Mouse (Mus musculus): Measurements from ENCODE around the gene E130114P18Rik. TPM values are rescaled to one million over a fixed set of nuclear protein-coding genes. Genes with fewer than 3 reads are reported as not detected.

The E130114P18Rik gene
- polyA plus RNA-seq, 1 experiment from 2014 or later, result 11.6 TPM

DNA sequence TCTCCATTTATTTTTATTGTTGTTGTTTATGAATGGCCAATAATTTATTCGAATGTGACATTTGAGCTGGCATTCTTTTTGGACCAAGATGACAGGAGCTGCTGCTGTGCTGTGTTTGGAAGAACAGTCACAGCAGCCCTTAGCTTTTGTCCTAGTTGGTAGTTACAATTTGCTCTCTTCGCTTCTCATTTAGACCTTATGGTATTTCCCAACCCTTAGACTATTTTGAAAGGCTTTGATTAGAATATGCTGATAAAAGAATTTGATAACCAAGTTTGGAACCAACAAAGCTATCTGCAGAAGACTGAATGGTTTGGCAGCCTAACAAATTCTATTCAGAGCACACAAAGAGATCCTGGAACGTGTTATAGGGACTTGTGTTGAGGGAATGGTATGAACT, 40.6 kb upstream of the E130114P18Rik start:
- no peaks in the 10 kb centered on the region for H3K9me3 ChIP-seq (replicated peaks; ENCODE audit: control insufficient read depth, low read length, poor library complexity, severe bottlenecking)
- no peak for ATAC-seq
- H3K4me2 ChIP-seq (ENCODE audit: low read length), result no peak overlapping the region
- H3K9ac ChIP-seq (ENCODE audit: low read depth, low read length), result no peak overlapping the region
- no peaks in the 10 kb centered on the region; the same call in 1 of the 2 replicates for H3K4me1 ChIP-seq (ENCODE audit: control insufficient read depth, insufficient read depth, low read length)
- H3K27me3 ChIP-seq (ENCODE audit: control insufficient read depth, insufficient read depth, low read depth, low read length), result no peaks in the 10 kb centered on the region
- 77% methylated on average over 3 of the region's 3 CpGs for WGBS
- H3K4me3 ChIP-seq (ENCODE audit: low read depth, low read length), result no peak overlapping the region
- H3K36me3 ChIP-seq (ENCODE audit: control insufficient read depth, insufficient read depth, low read length), result no peaks in the 10 kb centered on the region
- no peak overlapping the region for H3K27ac ChIP-seq (ENCODE audit: low read length)

DNA sequence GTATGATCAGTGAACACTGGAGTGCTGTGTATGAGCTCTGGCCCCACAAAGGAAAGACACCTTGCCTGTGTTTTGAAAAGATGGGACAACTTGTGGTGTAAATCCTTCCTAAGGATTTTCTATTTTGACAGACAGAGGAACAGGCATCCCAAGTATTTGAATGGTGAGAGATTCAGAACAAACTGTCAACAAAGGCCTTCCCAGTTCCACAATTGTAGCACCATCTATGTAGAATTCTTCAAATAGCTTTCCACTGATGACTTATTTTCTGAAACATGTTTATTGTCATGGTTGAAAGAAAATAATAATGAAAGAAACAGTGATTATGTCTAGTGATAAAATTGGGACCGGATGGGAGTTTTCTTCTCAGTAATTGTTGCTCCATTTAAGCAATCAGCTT, 39.9 kb upstream of the E130114P18Rik start:
- Histone ChIP-seq H3K4me2 (ENCODE audit: low read length) (no peak overlapping the region), H3K4me1 (ENCODE audit: control insufficient read depth, insufficient read depth, low read length) (no peaks in the 10 kb centered on the region), H3K9me3 (replicated peaks; ENCODE audit: control insufficient read depth, low read length, poor library complexity, severe bottlenecking) (no peaks in the 10 kb centered on the region), H3K4me3 (ENCODE audit: low read depth, low read length) (no peak overlapping the region), H3K9ac (ENCODE audit: low read depth, low read length) (no peak overlapping the region), H3K27me3 (ENCODE audit: control insufficient read depth, insufficient read depth, low read depth, low read length) (no peaks in the 10 kb centered on the region), H3K36me3 (ENCODE audit: control insufficient read depth, insufficient read depth, low read length) (no peaks in the 10 kb centered on the region), H3K27ac (ENCODE audit: low read length) (no peak overlapping the region)
- no peak for ATAC-seq
- 96% methylated on average over 1 of the region's 1 CpGs for WGBS

DNA sequence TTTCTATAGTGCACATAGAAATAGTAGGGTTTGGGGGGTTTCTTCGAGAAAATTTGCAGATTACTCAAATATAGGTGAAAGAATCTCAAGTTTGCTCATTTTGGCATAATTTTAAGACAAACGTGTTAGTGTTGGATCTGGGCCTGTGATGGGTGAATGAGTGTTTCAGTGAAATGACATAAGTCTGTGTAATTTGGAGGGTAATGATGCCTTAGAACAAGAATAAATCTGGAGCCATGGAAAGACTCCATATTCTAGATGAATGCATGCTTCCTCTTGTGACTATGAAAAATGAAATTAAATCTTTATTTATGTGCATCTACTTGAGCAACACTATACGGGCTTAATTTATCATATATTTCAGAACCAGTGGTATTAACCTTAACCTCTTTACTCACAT, 38.9 kb upstream of the E130114P18Rik start:
- no peaks in the 10 kb centered on the region for H3K9me3 ChIP-seq (replicated peaks; ENCODE audit: control insufficient read depth, low read length, poor library complexity, severe bottlenecking)
- 87% methylated on average over 3 of the region's 3 CpGs for WGBS
- no peak for ATAC-seq
- H3K9ac ChIP-seq (ENCODE audit: low read depth, low read length), result no peak overlapping the region
- no peak overlapping the region for H3K4me2 ChIP-seq (ENCODE audit: low read length)
- H3K4me3 ChIP-seq (ENCODE audit: low read depth, low read length), result no peak overlapping the region
- H3K4me1 ChIP-seq (ENCODE audit: control insufficient read depth, insufficient read depth, low read length), result no peaks in the 10 kb centered on the region
- H3K27ac ChIP-seq (ENCODE audit: low read length), result no peak overlapping the region
- H3K36me3 ChIP-seq (ENCODE audit: control insufficient read depth, insufficient read depth, low read length), result no peaks in the 10 kb centered on the region
- no peaks in the 10 kb centered on the region for H3K27me3 ChIP-seq (ENCODE audit: control insufficient read depth, insufficient read depth, low read depth, low read length)

DNA sequence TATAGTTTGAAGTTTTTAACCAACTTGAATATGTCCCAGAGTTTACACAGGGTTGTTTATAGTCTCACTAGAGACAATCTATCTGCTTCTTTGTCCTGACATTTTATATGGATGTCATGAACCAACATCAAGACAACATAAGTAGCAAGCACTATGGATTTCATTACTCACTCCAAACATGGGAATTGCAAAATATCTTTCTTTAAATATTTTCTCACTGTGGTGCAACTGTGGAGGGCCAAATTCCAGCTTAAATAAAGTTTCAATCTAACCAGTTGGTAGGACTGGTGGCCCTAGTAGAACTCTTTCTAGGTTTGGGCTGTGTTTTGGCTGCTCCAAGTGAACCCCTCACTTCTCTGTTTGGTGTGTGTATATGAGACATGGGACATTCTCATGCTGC, 38.1 kb upstream of the E130114P18Rik start:
- H3K9me3 ChIP-seq (replicated peaks; ENCODE audit: control insufficient read depth, low read length, poor library complexity, severe bottlenecking), result no peaks in the 10 kb centered on the region
- H3K4me1 ChIP-seq (ENCODE audit: control insufficient read depth, insufficient read depth, low read length), result no peaks in the 10 kb centered on the region
- ATAC-seq, result no peak
- H3K27ac ChIP-seq (ENCODE audit: low read length), result no peak overlapping the region
- no peak overlapping the region for H3K4me2 ChIP-seq (ENCODE audit: low read length)
- no peaks in the 10 kb centered on the region for H3K36me3 ChIP-seq (ENCODE audit: control insufficient read depth, insufficient read depth, low read length)
- H3K27me3 ChIP-seq (ENCODE audit: control insufficient read depth, insufficient read depth, low read depth, low read length), result no peaks in the 10 kb centered on the region
- H3K9ac ChIP-seq (ENCODE audit: low read depth, low read length), result no peak overlapping the region
- H3K4me3 ChIP-seq (ENCODE audit: low read depth, low read length), result no peak overlapping the region

DNA sequence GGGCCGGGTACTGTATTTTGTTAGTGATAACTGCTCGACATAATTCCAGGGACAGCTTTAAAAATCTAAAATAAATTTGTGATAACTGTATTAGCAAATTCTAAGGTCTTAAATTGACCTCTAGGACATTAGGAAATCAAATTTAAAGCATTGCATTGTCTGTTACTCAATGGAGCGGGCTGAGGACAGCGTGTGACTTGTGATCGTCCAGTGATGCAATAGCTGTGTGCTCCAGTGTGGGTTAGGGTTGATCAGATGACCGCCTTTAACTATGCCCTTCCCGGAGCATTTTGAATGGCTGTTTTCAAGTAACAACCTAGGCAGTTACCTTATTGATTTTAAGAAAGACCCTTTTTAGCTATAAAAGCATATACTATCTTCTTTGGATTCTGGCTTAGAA, 36.6 kb upstream of the E130114P18Rik start:
- Histone ChIP-seq H3K4me3 (ENCODE audit: low read depth, low read length) (no peak overlapping the region), H3K36me3 (ENCODE audit: control insufficient read depth, insufficient read depth, low read length) (no peaks in the 10 kb centered on the region), H3K27ac (ENCODE audit: low read length) (no peak overlapping the region), H3K4me2 (ENCODE audit: low read length) (no peak overlapping the region), H3K9me3 (replicated peaks; ENCODE audit: control insufficient read depth, low read length, poor library complexity, severe bottlenecking) (no peaks in the 10 kb centered on the region), H3K27me3 (ENCODE audit: control insufficient read depth, insufficient read depth, low read depth, low read length) (no peaks in the 10 kb centered on the region), H3K9ac (ENCODE audit: low read depth, low read length) (no peak overlapping the region), H3K4me1 (ENCODE audit: control insufficient read depth, insufficient read depth, low read length) (no peaks in the 10 kb centered on the region)
- 91% methylated on average over 7 of the region's 7 CpGs for WGBS
- no peak for ATAC-seq

DNA sequence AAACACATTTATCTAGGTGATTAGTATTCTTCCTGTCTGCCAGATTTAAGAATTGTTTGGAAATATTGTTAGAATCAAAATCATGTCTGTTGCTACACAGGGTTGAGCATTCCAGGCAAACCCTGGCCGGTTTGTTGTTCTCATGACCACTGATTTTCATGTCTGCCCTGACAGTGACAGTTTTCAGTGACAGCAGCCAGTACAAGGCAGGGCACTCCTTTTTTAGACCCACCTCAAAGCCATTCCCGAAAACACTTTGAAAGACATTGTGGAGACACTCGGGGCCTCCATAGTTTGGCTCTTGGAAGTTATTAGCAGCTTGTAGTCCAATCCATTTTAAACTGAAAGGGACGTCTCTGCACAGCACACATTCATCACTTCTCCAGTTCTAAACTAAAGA, 36.1 kb upstream of the E130114P18Rik start:
- Histone ChIP-seq H3K9ac (ENCODE audit: low read depth, low read length) (no peak overlapping the region), H3K27me3 (ENCODE audit: control insufficient read depth, insufficient read depth, low read depth, low read length) (no peaks in the 10 kb centered on the region), H3K27ac (ENCODE audit: low read length) (no peak overlapping the region), H3K9me3 (replicated peaks; ENCODE audit: control insufficient read depth, low read length, poor library complexity, severe bottlenecking) (no peaks in the 10 kb centered on the region), H3K36me3 (ENCODE audit: control insufficient read depth, insufficient read depth, low read length) (no peaks in the 10 kb centered on the region), H3K4me3 (ENCODE audit: low read depth, low read length) (no peak overlapping the region), H3K4me2 (ENCODE audit: low read length) (no peak overlapping the region), H3K4me1 (ENCODE audit: control insufficient read depth, insufficient read depth, low read length) (no peaks in the 10 kb centered on the region)
- ATAC-seq, result no peak
- 74% methylated on average over 4 of the region's 4 CpGs for WGBS

DNA sequence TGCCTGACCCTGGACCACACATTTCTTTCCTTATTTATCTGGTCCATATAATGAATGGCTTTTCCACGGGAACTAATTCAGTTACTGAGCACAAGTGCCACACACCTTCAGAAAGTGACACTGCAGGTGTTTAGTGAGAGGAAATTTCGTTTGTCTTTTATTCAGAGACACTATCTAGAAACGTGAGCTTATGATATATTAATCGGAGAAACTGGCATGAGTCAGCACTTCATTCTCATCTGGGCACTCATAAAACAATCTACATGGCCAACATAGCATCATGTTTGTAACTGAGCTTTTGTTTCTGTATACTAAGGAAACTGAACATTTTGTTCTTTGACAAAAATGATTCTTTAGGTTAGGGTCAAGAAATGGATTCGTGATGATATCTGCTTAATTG, 35.2 kb upstream of the E130114P18Rik start:
- Histone ChIP-seq H3K27me3 (ENCODE audit: control insufficient read depth, insufficient read depth, low read depth, low read length) (no peaks in the 10 kb centered on the region), H3K4me3 (ENCODE audit: low read depth, low read length) (no peak overlapping the region), H3K4me1 (ENCODE audit: control insufficient read depth, insufficient read depth, low read length) (no peaks in the 10 kb centered on the region), H3K4me2 (ENCODE audit: low read length) (no peak overlapping the region), H3K27ac (ENCODE audit: low read length) (no peak overlapping the region), H3K9me3 (replicated peaks; ENCODE audit: control insufficient read depth, low read length, poor library complexity, severe bottlenecking) (no peaks in the 10 kb centered on the region), H3K9ac (ENCODE audit: low read depth, low read length) (no peak overlapping the region), H3K36me3 (ENCODE audit: control insufficient read depth, insufficient read depth, low read length) (no peaks in the 10 kb centered on the region)
- 81% methylated on average over 5 of the region's 5 CpGs for WGBS
- ATAC-seq, result no peak

DNA sequence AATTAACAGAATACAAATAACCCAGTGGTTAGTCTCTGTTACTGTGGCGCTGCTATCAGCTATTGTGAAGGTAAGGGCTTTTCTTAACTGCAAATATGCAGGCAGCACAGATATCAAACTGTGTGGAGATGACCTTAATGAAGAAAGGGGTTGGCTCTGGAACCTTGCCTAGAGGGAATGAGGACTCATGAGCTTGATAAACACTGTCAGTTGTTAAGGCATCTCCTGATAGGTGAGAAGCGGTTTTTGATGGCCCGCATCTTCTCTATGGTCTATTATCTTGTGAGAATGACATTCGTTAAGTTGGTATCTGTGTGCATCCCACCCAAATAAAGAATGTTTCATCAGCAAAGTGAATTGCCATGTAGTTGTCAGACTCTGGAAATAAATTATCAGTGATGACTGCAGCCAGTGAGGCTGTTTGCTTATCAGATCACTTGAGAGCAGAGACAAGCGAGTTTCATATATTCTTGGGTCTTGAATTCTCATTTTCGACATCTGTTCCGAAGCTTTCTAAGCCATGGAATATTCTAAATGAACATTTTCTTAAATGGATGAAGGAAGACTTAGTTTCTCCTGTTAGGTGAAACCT, 32.6 kb upstream of the E130114P18Rik start:
- Histone ChIP-seq H3K36me3 (ENCODE audit: control insufficient read depth, insufficient read depth, low read length) (no peaks in the 10 kb centered on the region), H3K9me3 (replicated peaks; ENCODE audit: control insufficient read depth, low read length, poor library complexity, severe bottlenecking) (no peaks in the 10 kb centered on the region), H3K27me3 (ENCODE audit: control insufficient read depth, insufficient read depth, low read depth, low read length) (no peaks in the 10 kb centered on the region), H3K9ac (ENCODE audit: low read depth, low read length) (no peak overlapping the region), H3K4me1 (ENCODE audit: control insufficient read depth, insufficient read depth, low read length) (no peaks in the 10 kb centered on the region), H3K4me2 (ENCODE audit: low read length) (no peak overlapping the region), H3K4me3 (ENCODE audit: low read depth, low read length) (no peak overlapping the region), H3K27ac (ENCODE audit: low read length) (no peak overlapping the region)
- no peak for ATAC-seq
- WGBS, result 81% methylated on average over 7 of the region's 7 CpGs

DNA sequence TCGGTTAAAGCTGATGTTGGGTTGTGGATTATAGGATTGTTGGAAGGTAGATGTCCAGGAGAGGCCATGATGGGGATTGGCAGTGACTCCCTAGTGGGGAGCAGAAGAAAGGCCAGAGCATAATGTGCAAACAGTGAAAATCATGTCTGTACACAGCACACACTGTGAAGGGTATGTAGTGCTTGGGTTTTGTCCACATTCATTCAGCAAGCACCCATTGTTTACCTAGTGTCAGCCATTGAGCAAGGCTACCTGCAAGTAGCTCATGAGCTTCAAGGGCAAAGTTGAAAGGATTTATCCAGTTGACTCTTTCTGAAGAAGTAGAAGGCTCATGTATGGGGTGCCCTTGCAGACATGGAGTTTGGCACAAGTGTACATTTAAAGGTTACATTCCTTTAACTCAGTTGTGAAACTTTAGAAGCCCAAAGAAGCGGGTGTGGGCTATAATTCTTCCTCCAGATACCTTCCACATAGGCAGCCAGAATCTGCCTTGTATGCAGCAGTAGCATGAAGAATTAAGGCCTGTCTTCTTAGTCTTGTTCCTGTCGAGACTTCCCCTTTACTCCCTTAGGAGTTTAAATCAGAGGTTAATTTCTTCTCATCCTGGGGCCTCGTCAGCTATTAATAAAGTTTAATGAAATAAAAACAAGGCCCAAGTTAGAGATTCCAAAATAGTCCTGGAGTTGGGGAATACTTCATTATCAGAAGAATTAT, 31.9 kb upstream of the E130114P18Rik start:
- no peak overlapping the region for H3K27ac ChIP-seq (ENCODE audit: low read length)
- 82% methylated on average over 4 of the region's 4 CpGs for WGBS
- H3K4me2 ChIP-seq (ENCODE audit: low read length), result no peak overlapping the region
- ATAC-seq, result no peak
- no peaks in the 10 kb centered on the region for H3K27me3 ChIP-seq (ENCODE audit: control insufficient read depth, insufficient read depth, low read depth, low read length)
- H3K9ac ChIP-seq (ENCODE audit: low read depth, low read length), result no peak overlapping the region
- no peaks in the 10 kb centered on the region for H3K36me3 ChIP-seq (ENCODE audit: control insufficient read depth, insufficient read depth, low read length)
- H3K4me3 ChIP-seq (ENCODE audit: low read depth, low read length), result no peak overlapping the region
- no peaks in the 10 kb centered on the region for H3K9me3 ChIP-seq (replicated peaks; ENCODE audit: control insufficient read depth, low read length, poor library complexity, severe bottlenecking)
- no peaks in the 10 kb centered on the region for H3K4me1 ChIP-seq (ENCODE audit: control insufficient read depth, insufficient read depth, low read length)

Measured in midbrain, embryonic 16.5 days (tissue).